Mouse (Mus musculus) embryo, embryonic 11 days (tissue): Measurements from ENCODE around the gene Det1.

ENCODE experiments used
- DNase-seq: peaks from one replicate; pipeline ENCODE4 v3.0.0-alpha.2; 2015

The Det1 gene

DNA sequence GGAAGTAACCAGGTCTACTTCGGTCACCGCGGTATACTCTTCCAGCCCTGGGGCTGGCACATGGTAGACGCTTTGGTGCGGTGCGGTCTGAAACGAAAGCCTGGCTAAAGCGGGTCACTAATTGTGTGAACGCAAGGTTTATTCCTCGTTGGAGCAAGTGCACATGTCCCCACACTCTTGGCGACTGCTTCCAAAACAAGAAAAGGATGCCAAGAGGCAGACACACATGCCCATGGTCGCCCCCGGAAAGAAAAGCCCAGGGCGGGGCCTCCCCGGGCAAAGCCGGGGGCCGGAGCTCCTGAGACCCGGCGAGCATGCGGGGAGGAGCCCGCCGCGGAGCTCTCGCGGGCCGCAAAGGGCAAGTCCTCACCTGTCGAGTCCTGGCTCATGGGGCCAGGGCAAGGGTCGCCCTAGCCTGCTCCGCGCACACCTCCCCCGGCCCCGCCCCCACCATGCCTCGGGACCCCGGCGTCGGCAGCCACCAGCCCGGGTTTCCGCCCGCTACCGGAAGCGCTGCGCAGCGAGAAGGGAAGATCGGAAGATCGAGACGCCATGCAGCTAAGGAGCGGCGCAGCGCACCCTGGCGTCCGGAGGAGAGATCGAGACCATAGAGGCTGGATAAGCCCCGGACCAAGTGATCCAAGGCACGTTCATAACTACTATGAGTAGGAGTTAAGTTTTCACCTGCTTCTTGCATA is at the start of gene Det1:
Gene Det1, minus strand, starts transcription at position 527 of the 698 bp plus-strand sequence.
- peak; percentile 96 for DNase-seq

DNA sequence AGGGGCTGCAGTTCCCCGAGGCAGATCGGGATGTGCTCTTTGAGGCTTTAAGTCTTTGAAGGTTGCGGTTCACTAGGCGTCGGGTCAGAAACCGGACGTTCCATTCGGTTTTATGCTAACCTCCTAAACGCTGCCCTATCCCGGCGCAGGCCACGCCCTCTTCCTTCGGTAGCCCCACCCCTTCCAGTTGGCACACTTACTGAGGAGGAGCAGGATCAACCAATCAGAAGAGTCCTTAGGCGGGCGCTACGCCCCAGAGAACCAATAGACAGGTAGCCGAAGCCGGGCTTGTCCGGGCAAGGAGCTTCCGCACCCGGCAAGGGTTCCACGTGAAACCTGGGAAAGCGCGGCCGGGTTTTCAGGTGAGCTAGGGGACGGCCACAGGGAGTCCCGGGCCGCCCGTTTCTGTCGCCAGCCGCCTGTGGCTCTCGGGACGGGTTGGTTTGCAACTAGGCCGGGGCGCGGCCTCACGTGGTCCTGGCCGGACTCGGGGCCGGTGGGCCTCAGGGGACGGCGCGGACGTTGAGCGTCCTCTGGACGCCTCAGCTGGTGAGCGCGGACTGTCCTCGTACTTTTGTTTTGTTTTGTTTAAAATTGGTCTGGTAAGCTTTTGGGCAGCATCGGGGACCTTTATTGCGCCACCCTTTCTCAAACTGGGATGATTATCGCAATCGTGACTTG is 48.7 kb upstream of the Det1 start, which contains the start of gene Aen:
Gene Aen, plus strand, starts transcription at position 202 of the 681 bp plus-strand sequence.
- peak; percentile 97 for DNase-seq

DNA sequence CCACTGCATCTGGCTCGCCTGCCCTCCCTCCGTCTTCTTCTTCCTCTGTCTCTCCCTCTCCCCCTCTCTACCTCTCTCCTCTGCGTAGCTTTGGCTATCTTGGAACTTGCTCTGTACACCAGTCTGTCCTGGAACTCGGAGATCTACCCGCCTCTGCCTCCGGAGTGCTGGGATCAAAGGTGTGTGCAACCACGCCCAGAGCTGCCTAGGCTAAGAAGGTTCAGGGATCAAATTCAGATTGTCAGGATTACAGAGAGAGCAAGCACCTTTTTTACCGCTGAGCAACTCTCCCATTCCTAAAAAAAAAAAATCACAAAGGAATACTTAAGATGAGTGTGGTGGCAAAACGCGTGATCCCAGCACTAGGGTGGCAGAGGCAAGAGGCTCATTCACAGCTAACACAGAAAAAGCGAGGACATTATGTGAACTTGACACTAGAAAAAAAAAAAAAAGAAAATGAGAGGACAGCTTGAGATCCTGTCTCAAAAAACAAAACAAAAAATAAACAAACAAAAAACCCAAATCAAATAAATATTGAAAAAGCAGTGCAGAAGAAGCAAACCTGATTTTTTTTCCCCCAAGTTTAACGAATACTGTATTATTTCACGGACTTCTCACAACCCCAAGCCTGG is 48.1 kb upstream of the Det1 start:
- DNase-seq, result no peak

DNA sequence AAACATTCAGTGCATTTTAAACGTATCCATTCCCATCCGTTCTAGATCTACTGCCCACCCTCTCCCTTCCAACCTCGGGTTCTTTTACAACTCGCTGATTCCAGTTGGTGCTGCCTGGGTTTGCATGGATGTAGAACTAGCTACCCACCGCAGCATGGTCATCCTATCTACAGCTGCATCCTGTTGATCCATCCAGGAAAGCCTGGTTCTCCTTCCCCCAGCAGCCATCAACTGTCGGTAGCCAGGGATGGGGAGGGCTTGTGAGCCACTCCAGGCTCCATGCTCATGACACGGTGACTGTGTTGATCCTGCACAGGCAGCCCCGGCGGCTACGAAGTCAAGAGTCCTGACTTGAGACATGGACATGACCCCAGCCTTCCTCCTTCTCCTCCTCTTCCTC is 46.9 kb upstream of the Det1 start:
- DNase-seq, result no peak

DNA sequence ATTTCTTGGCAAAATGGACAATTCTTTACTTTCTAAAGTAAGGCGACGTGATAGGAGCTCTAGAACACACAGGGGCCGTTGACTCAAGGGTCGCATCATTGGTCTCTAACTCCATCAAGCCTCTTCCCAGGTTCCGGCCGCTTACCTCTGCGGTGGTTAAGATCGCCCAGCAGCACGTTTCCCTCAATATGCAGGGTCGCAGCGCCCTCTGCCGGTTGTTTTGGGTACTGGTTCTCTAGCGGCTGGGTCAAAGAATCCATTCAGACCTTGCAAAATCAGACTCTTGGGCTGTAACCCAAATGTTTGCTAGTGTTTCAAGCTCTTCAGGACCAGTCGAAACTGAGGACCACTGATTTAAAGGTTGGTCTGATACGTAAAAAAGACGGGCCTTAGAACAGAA is 43.6 kb upstream of the Det1 start:
- peak; percentile 88 for DNase-seq

DNA sequence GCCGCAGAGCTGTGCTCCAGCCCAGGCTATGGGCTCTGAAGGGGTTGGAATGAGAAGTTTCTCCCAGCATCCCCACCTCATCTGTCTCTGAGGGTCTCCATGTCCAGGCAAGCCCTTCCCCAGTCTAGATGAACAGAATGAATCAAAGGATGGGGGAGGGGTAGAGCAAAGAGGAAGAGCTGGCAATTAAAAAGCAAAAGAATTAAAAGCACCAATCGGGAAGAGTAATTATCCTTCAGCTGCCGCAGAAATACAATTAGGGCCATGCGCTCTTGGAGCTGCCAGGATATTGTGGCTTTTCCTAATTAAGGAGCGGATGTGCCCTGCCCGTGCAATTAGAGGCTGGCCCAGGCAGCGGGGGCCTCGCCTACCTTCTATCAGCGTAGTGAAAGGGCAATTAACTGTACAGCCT is 40.4 kb upstream of the Det1 start:
- peak; percentile 38 for DNase-seq

DNA sequence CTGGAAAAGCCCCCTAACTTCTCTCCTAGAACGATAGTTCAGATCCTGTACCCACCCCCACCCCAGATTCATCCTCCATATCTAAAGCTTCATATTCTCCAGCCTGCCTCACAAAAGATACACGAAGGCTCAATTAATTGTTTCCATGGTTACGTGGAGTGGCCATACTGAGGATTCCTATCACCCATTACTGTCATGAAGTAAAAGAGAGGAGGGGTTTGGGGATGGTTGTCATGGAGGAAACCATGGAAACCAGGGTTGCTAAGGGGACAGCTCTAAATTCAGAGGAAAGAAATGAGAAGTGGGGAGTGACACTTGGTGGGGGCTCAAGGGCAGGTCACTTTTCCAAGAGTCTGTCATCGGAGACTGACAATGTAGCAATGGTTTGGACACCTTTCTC is 39.4 kb upstream of the Det1 start:
- peak; percentile 39 for DNase-seq

DNA sequence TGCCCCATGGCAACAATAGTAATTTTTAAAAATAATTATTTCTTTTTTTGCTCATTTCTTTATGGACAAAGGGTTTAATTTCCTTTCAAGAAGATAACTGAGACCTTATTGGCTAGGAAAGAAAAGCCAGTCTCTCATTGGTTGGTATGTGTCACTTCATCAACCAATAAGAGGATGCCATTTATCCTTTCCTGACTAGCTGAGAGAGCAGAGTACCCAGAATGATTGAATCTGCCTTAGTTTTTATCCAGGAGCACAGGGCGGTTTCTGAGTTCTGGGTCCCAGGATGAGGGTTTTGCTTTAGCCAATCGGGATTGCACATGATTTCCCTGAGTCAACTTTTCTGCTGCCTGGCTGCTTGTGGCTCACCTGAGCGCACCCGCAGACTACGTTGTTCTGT is 38.3 kb upstream of the Det1 start:
- DNase-seq, result no peak

DNA sequence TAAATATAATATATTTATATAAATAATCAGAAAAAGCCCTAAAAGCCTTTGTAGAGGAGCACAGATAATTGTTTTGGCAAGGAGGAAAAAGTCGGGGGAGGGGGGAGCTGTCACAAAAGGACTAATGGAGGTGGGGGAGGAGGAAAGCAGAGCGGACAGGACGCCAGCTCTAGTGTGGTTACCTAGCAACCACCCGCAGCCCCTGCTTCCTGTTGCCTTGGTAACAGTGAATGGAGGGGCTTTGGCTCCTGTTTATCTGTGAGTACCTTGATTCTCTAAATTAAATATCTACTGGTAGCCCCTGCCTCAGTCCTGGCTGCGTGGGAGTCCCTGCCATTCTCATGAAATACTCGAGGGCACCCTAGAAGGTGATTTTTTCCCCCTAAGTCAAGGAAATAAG is 37.1 kb upstream of the Det1 start:
- DNase-seq, result peak; percentile 83

DNA sequence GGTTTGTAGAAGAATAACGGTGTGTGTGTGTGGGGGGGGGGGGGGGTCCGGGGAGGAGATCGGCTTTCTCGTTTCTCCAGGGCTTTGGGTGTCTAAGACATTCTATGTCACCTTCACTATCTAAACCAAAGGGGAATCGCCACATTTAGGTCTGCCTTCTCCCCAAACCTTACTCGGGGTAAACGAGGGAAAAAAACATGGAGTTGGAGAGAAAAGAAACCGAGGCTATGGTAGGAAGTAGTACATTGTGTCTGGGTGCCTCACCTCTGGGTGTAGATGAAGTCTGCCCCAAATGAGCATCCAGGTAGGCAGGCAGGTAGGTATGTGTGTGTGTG is 36.6 kb upstream of the Det1 start:
- no peak for DNase-seq

DNA sequence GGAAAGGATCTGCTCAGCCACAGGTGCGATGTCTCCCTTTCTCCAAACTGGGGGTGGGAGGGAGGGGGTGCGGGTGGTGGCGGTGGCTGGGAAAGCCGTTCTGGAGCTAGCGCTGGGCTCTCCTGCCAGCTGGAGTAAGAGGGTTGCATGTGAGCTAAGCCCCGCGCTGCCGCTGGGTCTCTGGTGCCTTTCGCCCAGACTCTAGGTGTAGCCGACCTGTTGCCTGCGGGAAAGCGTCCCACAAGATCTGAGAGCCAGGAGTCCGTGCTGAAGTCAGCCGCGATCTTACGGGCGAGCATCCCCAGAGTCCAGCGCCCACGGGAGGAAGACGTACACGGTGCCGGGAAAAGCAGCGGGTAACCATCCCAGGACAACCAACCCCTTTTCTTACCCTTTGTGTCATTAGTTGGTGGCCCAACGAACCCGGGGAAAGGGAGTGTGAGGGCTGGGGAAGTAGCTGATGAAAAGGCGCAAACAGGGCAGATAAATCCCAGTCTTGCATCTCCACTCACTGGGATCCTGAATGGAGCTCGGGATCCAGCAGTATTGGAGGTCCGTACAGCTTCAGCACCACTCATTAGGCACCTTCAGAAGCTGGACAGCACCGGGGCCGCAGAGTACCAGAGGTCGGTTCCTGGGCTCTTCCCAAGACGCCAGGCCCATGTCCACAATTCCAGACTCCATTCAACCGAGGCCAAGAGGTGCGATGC is 36.1 kb upstream of the Det1 start:
- peak; percentile 44 for DNase-seq

DNA sequence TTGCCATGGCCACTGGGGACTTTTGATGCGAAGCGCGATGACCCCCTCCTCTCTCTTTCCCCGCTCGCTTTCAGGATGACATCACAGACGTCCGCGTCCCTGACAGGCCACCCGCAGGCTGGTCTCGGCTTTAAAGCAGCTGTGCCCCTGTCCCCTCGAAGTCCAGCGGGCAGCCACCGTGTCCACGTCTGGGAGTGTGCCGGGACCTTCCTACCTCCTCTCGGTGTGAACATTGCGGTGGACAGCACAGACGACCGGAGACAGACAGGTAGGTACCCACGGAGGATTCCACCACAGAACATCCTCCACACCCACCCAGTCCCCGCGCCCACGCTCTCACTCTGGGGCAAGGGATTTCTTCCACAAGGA is 35.4 kb upstream of the Det1 start:
- DNase-seq, result peak; percentile 87

DNA sequence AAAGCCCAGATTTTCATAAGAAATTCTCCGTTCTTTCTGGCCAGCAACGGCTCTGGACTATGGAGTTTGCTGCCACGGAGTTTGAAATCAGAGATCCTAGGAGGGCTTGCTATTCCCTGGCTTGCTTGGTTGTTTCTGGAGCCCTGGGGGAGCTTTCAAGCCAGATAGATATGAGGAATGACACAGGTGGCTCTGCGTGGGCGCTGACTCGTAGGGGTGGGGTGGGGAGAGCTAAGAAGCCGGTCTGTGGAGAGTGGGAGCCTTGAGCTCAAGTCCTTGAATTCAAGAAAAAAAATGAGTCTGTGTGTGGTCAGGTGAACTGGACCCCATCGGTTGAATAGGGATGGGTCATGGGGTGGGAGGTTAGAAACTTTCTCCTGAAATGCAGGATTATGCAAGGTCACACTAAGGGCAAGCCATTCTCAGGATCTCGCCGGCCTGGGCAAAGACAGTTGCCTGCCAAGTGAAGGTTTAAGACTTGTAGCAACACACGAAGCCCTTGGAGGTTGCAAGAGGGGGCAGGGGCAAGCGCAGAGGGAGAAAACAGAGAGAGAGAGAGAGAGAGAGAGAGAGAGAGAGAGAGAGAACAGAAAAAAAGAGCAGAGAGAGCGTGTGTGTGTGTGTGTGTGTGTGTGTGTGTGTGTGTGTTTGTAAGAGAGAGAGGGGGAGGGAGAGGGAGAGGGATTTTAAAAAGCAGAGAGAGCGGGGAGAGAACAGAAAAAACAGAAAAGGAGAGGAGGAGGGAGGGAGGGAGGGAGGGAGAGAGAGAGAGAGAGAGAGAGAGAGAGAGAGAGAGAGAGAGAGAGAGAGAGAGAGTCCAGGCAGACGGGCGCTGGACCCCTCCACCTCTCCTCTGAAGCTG is 34.8 kb upstream of the Det1 start:
- DNase-seq, result peak; percentile 43

DNA sequence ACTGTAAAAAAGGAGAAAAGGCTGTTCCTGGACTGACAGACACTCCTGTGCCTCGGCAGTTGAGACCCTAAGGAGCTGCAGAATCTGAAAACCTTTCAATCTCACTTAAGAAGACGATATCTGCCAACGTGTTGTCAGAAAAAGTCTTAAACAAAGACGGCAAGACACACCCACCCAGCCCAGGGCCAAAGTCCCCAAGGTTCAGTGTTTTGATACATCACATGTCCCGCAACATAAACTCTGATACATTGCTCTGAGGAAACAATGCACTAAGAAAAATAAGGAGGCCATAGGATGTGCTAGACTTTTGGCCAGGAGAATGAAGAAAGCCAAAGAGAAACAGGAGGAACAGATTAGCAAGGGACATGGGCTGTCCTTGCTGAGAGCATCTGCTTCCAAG is 25.8 kb upstream of the Det1 start:
- no peak for DNase-seq

DNA sequence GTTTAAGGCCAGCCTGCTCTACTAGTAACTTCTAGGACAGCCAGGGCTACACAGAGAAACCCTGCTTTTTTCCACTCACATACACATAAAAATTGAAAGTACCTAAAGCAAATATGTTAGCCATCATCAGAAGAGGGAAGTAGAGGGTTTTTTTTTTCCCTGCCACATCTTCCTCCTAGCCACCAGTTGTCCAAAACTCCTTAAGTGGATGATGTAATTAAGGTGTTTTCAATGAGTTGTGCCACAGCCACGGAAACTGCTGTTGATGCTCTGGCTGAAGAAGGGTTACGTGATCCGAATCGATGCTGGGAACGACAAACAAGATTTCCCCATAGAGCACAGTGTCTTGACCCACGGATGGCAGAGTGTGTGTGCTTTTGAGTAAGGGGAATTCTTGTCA is 25.3 kb upstream of the Det1 start:
- no peak for DNase-seq

DNA sequence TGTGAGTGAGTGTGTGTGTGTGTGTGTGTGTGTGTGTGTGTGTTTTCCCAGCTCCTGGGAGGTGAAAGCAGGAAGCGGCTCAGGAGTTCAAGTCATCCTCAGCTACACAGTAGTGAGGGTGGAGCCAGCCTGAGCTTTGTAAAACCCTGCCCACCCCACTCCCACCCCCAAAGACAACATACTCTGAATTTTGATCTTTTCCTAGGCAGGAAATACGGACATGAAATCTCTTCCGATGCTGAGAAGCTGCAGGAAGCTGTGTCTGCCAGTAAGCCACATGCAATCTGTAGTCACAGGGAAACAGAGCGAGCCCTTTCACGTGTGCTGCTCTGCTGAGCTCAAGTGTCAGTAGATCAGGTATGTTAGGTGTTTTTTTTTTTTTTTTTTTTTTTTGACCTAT is 21.7 kb upstream of the Det1 start:
- DNase-seq, result no peak

DNA sequence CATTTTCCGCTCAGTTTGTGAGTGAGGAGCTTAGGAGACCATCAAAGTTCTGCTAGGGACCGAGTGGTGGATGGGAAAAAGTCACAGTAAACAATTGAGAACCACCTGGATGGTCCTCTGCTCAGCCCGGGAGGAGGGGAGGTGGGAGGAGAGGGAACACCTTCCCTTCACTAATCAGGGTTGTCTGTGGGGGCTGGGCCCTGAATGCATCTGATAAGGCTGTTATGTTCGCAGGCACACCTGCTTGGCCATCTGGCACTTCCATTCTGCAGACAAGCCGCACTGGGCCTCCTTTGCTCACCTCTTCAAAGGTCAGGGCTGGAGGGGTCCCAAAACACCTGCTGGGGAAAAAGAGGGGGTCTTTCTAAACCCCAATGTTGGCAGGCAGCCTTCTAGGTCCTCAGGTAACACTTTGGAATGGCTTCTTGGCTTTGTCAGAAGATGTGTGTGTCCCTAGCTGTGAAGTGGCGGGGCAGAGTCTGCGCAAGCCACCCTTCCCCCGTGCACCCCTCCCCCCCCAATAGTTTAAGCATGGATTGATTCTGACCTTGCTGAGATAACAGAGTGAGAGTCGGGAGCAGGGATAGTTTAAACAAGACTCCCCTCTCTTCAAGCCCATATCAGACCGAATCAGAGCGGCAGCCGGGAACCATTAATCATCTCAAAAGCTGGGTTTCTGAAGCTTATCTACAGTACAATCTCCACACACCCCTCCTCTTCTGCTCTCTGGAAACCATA is 18.3 kb upstream of the Det1 start:
- no peak for DNase-seq

DNA sequence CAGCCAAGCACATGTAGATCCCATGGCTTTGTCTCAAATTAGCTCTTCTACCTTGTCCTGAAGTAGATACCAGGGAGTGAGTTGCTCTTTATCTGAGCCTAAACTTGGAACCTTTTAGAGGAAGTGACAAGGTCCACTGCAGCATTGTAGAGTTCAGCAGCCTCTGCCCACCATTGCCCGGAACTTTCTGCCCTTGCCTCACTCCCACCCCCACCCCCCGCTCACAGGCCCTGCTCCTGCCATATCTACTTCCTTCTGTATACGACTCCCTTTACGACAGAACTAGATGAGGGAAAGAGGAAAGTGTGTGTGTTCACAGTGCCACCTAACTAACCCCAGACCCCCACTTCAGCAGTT is 17.4 kb upstream of the Det1 start:
- DNase-seq, result no peak

DNA sequence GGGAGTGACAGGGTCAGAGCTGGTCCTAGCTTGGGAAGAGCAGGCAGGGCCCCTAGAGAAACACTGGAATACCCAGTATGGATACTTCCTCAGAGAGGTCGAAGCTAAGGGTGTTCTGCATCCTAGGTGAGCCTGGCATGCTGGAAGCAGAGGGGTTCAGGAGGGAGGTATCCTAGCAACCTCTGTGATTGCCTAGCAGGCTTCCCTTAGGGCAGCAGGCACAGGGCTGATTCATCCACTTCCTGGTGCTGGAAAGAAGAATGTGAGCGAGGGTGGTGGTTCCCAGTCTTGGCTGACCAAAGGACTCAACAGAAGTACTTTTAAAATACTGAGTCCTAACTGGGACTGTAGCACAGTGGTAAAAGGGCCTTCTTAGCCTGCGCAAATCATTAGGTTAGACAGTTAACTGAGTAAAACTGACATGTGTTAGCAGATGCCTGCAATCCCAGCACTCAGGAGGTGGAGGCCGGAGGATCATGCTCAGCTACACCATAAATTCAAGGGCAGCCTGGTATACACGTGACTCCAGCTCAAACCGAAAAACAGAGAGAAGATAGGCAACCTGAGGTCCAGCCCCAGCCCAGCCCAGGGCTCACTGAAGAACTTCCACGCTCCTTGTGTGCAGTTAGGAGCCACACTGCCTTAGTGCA is 16.9 kb upstream of the Det1 start:
- DNase-seq, result no peak

DNA sequence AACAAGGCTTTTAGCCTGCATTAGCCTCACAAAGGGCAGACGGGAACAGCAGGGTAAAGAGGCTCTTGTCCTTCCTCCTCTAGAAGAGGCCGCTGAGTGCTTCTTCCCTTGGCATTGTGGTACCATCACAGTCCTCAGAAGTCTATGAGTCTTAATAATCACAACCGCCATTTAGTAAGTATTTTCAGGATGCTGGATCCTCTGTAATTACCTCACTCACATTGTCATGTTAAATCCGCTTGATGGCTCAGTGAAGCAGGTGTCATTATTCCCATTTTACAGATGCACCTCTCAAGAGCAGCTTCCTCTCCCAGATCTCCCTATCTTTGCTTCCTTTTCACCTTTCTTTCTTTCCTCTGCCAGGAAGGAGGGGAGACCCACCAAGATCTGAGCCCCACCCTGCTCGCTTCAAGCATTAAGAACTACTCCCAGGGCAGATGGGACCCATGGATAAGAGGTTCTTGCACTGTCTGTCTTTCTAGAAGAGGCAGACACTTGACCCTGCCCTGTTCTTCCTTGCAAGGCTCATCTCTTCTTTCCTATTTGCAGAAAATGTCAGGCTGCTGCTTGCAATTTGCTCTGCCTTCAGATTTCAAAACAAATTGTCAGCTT is 8.1 kb upstream of the Det1 start:
- no peak for DNase-seq

DNA sequence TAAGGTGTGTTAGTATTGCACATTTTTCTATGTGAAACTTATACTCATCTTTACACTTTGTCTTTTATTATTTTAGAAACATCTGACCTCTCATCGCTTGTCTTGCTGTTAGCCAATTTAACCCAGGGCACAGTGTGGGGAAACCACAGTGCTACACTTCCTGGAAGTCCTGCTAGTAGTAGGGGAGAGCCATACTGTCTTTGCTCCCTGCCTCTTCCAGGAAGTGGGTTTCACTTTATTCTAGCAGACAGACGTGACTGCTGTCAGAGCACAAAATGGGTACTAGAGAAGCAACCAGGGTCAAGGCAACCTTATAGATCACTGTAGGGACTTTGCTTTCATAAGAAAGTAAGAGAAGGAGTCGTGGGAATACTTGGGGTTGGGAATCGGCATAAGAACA is 7.0 kb upstream of the Det1 start:
- no peak for DNase-seq
